Mouse (Mus musculus): ENCODE results near the gene Tbc1d14.

Gene Tbc1d14

GRCm38 (mm10) chr5:36576457-36576856 is 16.6 kb downstream of the Tbc1d14 start:
- DNase-seq (ENCODE audit: low spot score), result no peak

- DNase-seq (ENCODE audit: low spot score), result no peak
Observed at GRCm38 (mm10) chr5:36575745-36576144, 17.3 kb downstream of the Tbc1d14 start.

GRCm38 (mm10) chr5:36575227-36575626 is 17.8 kb downstream of the Tbc1d14 start:
- peak; percentile 21 for DNase-seq (ENCODE audit: low spot score)

GRCm38 (mm10) chr5:36574147-36574870 is 18.8 kb downstream of the Tbc1d14 start:
- DNase-seq (ENCODE audit: low spot score), result no peak

GRCm38 (mm10) chr5:36573354-36573753 is 19.7 kb downstream of the Tbc1d14 start:
- DNase-seq (ENCODE audit: low spot score), result no peak

GRCm38 (mm10) chr5:36571371-36571770 is 21.7 kb downstream of the Tbc1d14 start:
- no peak for DNase-seq (ENCODE audit: low spot score)

GRCm38 (mm10) chr5:36570546-36571245 is 22.4 kb downstream of the Tbc1d14 start:
- DNase-seq (ENCODE audit: low spot score), result no peak

GRCm38 (mm10) chr5:36570098-36570497 is 23.0 kb downstream of the Tbc1d14 start:
- no peak for DNase-seq (ENCODE audit: low spot score)

- DNase-seq (ENCODE audit: low spot score), result no peak
Observed at GRCm38 (mm10) chr5:36568118-36568517, 25.0 kb downstream of the Tbc1d14 start.

- DNase-seq (ENCODE audit: low spot score), result no peak
Observed at GRCm38 (mm10) chr5:36567627-36568026, 25.4 kb downstream of the Tbc1d14 start.

- DNase-seq (ENCODE audit: low spot score), result no peak
Observed at GRCm38 (mm10) chr5:36564530-36564929, 28.5 kb downstream of the Tbc1d14 start.

- no peak for DNase-seq (ENCODE audit: low spot score)
Observed at GRCm38 (mm10) chr5:36563741-36564140, 29.3 kb downstream of the Tbc1d14 start.

GRCm38 (mm10) chr5:36562791-36563445 is 30.2 kb downstream of the Tbc1d14 start:
- DNase-seq (ENCODE audit: low spot score), result no peak

- DNase-seq (ENCODE audit: low spot score), result no peak
Observed at GRCm38 (mm10) chr5:36561509-36561908, 31.6 kb downstream of the Tbc1d14 start.

- no peak for DNase-seq (ENCODE audit: low spot score)
Observed at GRCm38 (mm10) chr5:36560490-36560889, 32.6 kb downstream of the Tbc1d14 start.

- DNase-seq (ENCODE audit: low spot score), result no peak
Observed at GRCm38 (mm10) chr5:36559510-36560235, 33.4 kb downstream of the Tbc1d14 start.

- no peak for DNase-seq (ENCODE audit: low spot score)
Observed at GRCm38 (mm10) chr5:36559106-36559505, 34.0 kb downstream of the Tbc1d14 start.

GRCm38 (mm10) chr5:36558526-36558925 is 34.5 kb downstream of the Tbc1d14 start:
- DNase-seq (ENCODE audit: low spot score), result peak; percentile 29

GRCm38 (mm10) chr5:36557584-36558308 is 35.3 kb downstream of the Tbc1d14 start:
- no peak for DNase-seq (ENCODE audit: low spot score)

- no peak for DNase-seq (ENCODE audit: low spot score)
Observed at GRCm38 (mm10) chr5:36556906-36557305, 36.2 kb downstream of the Tbc1d14 start.

- no peak for DNase-seq (ENCODE audit: low spot score)
Observed at GRCm38 (mm10) chr5:36556289-36556688, 36.8 kb downstream of the Tbc1d14 start.

- DNase-seq (ENCODE audit: low spot score), result no peak
Observed at GRCm38 (mm10) chr5:36554496-36554895, 38.6 kb downstream of the Tbc1d14 start.

Measured in ovary, adult 18-20 months (tissue).